Mouse (Mus musculus) kidney, adult 18-20 months (tissue): ENCODE measurements around the gene Spred2.
A peak's percentile ranks its signal among the peaks of the same experiment; 100 is the strongest.

Experiments used
- DNase-seq: peaks from one replicate; pipeline ENCODE4 v3.0.0; 2021

Gene Spred2

DNA sequence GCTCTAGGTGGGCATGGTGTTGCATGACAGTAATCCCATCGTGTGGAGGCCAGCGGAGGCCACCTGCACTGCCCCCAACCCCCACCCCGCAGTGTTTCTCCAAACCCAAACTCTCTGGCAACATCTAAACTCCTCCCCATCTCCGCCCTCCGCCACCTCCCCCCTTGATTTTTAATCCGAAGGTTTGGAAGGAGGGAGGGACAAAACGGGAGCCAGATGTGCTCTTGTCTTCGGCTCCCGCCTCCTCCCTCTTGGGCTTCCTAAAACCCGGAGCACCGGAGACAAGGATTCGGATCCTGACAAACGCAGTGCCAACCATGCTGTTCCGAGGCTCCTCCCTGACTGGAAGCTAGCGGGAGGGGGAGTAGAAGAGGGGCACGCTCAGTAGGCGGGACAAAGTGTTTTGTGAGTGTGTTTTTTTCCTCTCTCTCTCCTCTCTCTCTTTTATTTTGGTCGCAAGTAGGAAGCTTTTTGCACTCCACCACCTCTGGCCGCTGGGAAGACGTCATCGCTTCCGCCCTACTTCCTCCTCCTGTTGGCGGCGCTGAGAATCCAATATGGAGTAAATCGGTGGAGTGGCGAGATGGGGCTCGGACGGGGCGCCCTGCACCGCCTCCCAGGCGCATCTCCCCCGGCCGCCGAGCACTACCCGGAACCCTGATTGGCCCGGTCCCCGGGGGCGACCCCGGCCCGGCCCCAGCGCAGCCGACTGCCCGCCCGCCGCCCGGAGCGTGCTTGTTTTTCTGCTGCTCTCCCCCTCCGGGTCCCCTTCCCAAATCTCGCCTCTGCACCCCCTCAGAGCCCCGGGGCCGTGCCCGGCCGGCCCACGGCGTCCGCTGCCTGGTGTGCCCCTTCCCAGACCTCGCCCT lies at the start of gene Spred2:
Gene Spred2 (plus strand): TSS at position 488 of the 869 bp plus-strand sequence.
- peak; percentile 91 for DNase-seq

DNA sequence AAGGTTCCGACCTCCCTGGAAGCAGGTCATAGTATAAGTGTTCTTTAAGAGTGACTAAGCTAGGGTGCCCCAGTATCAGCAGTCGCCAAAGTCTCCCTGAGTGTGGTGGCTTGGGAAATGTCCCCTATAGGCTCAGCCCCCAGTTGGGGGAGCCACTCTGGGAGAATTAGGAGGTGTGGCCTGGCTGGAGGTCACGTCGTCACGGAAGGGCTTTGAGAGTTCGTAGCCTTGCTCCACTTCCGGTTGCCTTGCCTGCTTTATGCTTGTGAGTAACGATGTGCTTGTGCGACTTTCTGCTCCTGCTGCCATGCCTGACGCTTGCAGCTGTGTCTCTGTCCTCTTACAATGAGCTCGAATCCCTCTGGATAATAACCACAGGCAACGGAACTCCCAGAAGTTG lies 48.6 kb upstream of the Spred2 start:
- no peak for DNase-seq

DNA sequence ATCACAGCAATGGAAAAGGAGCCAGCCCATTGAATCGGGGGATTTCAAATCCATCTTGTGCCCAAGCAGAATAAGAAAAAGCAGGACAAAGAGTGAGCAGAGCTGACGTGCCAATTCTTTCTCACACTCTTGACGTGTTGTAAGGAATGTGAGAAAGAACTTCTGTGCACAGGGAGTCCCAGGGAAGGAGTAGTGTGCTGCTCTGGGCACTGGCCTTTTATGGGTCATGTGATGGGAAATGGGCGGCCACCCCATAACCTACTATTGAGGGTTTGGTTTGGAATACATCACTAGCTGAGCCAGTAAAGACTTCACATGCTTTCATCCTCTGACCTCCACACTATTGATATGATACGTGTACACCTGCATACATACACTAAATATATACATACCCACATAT lies 48.2 kb upstream of the Spred2 start:
- no peak for DNase-seq

DNA sequence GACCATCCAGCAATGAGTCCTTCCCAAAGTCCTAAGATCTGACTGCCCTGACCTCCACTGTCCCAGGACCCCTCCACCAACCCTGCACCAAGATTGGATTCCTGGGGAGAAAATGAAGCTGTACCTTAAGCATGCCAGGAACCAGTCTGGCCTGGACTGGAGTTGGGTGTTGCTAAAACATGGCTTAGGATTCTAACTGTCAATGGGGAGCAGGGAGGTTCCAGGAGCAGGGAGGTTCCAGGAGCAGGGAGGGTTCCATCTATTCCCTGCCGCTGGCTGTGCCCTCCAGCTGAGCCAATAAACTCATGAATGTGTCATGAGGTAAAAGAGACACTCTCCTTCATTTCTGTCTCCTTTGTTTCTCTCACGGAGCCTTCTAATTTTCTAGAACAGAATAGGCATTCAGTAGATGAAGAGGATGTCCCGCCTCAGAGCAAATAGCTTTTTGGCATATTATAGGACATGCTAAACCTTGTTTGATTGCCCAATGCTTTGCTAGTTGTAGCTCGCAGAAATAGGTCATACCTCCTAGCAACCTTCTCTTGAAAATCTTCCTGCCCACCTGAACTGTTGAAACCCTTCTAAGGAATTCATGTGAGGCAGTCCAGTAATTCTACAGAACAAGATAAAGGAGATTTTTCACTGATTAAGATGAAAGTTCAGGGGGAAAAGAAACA lies 46.8 kb upstream of the Spred2 start:
- DNase-seq = no peak

DNA sequence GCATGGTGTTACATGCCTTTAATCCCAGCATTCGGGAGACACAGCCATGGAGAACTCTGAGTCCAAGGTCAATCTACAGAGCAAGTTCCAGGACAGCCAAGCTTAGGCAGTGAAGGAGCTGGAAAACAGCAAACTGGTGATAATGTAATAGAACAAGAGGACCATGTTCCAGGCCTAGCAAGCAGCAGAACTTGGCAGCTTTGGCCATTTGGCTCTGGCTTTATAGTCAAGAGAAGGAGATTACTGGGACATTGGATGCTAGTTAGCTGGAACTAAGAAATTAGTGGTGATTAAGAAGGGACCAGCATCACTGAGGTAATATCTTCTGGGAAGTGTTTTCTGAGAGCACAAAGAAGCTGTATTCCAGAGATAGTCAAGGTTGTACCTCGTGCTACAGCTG lies 42.8 kb upstream of the Spred2 start:
- no peak for DNase-seq

DNA sequence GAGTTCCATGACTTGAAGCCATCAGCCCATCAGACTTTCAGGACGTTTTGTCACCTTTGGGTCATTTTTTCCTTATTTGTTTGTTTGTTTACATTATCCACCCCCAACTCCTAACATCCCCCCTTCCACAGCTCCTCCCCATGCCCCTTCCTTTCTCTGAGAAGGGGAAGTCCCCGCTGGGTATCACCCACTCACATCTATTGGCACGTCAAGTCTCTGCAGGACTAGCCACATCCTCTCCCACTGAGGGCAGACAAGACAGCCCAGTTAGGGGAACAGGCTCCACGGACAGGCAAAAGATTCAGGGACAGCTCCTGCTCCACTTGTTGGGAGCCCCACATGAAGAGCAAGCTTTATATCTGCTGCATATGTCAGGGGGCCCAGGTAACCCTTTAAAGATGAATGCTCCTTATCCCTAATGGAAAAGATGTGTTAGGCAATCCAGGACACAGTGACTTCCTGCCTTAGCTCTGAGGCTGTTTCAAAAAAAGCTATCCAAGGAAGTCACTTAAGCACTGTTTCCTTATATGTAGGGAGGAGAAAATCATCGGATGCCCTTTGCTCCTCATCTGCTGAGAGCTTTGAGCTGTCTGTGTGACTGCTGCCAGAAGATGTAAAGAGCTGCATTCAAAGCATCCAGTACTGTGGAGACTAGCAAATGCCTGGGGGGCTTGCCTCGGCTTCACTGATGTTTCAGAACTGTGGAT lies 33.3 kb upstream of the Spred2 start:
- no peak for DNase-seq

DNA sequence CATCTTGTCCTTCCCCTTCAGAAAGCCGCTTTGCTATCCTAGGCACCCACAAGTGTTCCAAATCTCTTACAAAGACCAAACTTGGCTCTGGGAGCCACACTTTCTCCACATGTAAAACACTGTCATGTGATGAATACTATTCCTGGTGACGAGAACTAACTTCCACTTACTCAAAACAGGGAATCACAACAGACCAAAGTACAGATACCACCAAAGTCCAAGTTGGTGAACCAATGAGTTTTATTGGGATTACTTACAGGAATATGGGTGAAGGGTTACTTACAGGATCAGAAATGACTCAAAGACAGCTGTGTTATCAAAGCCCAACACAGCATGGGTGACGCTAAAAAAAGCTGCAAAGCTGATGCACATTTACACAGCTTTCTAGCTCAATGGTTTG lies 30.9 kb upstream of the Spred2 start:
- no peak for DNase-seq

DNA sequence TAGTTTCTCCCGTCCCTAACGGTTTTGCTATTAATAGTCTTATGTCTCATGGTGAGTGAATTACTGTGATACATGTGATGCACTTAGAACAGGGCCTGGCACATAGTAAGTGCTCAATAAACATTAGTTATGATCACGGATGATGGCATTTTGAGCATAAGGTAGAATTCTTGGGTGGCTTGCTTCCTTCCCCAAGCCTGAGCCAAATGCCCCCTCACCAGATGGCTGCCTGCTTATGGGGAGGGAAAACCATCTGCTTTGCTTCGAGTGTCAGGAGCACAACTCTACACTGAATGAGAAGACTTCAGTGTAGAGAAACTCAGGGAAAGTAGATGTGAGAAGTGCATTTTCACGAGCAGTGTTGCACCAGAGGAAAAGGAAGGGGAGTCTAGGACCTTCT lies 24.6 kb upstream of the Spred2 start:
- no peak for DNase-seq

DNA sequence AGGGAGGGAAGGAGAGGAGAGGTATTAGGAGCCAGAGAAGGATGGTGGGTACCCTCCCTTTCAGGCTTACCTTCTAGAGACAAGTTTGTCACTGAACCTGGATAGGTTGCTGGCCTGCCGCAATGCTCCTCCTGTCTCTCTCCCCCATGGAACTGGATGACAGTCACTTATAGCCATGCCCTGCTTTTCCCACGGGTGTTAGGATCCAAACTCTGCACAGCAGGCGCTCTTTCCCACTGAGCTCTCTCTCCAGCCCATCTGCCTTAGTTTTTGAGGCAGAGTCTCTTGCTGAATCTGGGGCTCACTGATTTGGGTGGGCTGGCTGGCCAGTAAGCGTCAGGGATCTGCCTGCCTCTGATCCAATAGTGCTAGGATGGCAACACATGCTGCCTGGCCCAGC lies 23.5 kb upstream of the Spred2 start:
- no peak for DNase-seq

DNA sequence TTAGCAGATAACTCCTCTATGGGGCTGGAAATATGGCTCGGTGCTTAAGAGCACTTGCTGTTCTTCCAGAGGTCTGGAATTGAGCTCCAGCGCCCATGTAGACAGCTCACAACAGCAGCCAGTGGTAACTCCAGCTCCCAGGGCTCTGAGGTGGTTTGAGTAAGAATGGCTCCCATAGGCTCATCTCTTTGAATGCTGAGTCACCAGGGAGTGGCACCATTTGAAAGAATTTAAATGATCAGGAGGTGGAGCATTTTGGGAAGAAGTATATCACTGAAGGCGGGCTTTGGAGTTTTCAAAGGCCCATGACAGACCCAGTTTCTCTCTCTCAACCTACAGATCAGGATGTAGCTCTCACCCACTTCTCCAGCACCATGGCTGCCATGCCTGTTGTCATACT lies 13.0 kb upstream of the Spred2 start:
- no peak for DNase-seq

DNA sequence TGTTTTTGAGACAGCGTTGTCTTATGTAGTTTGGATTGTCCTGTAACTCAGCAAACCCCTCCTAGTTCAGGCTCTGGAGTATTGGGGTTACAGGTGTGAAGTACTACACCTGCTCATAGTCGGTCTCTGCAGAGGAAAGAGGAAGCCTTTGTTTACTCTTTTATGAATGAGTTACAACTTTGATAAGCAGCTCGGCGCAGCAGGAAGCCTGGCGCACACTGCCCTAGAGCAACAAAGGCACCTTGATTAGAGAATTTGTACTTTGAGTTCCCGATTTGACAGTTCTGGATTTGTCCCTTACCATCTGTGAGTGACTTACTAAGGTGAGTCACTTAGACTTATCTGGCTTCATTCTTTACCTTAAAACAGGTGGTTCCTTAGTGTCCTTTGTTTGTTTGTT lies 12.0 kb upstream of the Spred2 start:
- DNase-seq = no peak

DNA sequence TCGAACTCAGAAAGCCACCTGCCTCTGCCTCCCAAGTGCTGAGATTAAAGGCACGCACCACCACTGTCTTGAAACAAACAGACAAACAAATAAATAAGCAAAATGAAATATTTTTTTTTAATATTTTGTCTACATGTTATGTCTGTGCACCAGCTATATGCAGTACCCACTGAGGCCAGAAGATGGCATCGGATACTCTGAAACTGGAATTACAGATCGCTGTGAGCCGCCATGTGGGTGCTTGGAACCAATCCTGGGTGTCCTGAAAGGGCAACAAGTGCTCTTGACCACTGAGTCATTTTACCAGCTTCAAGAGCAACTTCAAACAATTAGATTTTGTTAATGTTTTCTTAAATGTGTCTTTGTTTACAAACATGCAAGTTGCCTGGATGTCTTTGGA lies 11.5 kb upstream of the Spred2 start:
- no peak for DNase-seq

DNA sequence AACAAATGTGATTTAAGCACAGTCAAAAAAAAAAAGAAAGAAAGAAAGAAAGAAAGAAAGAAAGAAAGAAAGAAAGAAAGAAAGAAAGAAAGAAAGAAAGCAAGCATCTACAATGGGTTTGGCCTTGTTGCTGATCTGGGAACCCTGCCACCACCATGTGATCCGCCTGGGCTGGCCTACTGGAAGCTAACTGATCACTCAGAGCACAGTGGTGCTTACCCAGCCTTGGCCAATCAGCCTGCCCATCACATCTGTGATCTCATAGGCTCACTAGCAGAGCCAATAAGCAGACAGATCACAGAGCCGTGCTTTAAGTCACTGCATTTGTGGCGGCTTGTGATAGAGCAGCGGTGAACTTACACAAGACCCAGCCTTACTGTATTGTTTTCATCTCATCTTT lies 10.4 kb upstream of the Spred2 start:
- peak; percentile 27 for DNase-seq

DNA sequence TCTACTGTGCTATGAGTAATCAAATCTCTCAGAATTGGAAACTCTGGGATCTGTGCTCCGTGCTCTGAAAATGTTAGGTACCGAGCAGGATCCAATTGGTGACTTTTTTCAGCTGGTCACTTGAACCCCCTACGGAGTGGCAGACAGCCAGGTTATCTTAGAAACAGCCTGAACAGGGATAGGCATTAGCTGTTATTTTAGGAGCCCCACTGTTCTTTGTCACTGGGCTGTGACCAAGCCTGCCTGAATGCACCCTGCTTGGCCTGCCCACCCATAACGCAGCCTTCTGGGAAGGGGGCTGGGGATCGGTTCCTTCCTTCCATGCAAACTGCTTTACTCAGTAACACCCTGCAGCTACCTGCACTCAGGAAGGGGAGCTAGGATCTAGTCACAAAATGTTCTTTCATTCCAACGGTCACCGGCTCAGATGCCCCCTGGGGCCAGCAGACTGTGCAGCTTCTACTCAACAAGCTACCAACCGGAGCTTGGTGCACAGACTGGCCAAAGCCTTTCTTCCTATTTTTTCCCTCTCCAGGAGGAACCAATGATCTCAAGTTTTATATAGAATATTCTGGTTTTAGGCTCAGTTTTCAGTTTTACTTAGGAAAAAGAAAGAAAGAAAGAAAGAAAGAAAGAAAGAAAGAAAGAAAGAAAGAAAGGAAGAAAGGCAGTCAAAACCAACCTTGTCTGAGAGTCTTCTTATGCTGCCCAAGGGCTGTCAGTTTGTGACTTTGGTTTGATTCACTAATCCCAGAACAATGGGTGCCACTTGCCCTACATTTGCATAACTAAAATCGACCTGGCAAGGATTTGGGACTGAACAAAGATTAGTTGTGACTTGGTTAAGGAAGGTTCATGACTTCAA lies 6.6 kb upstream of the Spred2 start:
- no peak for DNase-seq

DNA sequence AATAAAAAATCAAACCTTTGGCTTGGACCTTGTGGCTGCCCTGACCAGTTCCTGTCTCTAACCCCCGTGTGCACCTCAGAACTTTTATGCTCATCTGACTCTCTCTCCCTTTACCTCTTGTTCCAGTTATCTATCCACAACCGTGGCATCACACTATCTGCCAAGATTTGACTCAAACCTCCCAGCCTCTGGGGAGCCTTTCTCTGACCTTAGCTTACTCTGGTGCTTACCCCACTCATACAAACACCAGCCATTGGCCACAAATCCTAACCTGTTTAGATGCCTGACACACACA lies 6.0 kb upstream of the Spred2 start:
- no peak for DNase-seq

DNA sequence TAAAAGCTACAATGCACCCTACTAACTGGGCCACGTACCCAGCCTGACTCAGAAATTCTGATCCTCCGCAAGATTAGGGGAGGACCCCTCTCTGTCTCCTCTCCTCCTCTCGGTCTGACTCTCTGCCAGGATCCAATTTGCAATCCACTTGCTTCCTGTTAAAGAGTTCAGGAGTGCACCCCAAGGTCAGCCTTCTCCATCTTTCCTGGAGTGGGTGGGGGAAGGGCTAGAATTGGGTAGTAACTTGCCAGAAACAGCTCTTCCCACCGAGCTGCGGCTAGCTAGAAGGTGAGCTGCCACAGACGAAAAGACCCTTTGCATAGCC lies 4.8 kb upstream of the Spred2 start:
- DNase-seq = no peak

DNA sequence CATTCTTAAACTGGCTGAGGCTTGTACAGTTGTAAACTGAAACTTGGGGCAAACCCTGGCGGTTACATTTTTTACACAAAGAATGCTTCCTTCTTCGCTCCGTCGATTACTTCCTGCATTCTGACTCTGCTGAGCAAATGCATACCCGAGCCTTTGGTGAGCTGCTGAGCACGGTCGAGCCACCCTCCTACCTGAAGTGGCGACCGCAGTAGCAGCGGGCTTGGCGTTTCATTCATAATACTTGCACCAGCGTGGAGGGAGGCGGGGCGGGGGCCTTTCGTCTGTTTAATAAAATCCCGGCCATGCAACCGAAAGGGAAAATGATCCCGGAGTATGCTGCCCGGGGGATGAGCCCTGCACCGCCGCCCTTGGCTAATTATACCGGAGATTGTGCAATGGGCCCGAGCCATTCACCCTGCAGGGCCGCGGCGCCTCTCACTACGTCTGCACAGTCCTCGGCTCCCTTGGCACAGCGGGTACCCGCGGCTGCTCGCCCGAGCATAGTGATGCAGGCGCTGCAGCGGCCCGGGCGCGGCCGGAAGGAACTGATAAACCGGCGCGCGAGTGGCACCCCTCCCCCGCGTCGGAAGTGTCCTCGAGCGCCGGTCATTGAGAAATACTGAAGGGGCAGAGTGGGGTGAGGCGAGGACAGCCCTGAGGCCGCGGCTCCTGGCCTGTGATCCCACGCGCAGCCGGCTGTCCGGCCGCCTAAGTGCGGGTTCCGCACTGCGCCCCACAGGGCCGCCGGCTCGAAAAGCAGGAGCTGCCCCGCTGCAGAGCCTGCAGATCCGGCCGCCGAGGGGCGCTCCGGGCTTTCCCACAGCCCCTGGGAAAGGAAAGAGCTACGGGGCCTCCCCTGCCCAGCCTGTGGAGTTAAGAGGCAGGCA lies 4.1 kb upstream of the Spred2 start:
- peak; percentile 90 for DNase-seq

DNA sequence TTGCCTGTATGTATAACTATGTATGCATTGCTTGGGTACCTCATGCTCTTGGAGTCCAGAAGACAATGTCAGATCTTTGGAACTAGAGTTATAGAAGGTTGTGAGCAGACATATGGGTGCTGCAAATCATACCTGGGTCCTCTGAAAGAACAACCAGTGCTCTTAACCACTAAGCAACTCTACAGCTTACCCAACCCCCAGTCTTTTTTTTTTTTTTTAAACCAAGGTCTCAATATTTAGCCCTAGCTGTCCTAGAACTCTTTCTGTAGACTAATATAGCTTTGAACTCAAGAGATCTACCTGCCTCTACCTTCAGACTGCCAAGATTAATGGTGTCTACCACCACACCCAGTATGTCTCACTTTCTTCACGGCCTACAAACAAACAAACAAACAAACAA lies 2.5 kb upstream of the Spred2 start:
- no peak for DNase-seq

DNA sequence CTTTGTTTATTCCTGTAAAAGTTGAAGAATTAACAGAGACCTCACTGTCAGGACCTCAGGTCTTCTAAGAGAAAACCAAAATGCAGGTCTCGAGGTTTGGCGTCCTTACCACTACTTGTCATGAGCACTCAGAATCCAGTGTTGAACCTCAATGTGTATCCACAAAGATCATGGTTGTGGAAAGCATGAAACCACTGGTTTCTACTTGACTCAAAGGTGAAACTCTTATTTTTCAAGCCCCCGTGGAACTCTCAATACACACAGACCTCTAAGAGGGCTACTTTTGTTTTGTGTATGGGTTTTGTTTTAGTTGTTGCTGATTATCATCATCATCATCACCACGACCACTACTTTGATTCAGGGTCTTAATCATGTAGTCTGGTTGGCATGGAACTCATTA lies 2.0 kb upstream of the Spred2 start:
- no peak for DNase-seq

DNA sequence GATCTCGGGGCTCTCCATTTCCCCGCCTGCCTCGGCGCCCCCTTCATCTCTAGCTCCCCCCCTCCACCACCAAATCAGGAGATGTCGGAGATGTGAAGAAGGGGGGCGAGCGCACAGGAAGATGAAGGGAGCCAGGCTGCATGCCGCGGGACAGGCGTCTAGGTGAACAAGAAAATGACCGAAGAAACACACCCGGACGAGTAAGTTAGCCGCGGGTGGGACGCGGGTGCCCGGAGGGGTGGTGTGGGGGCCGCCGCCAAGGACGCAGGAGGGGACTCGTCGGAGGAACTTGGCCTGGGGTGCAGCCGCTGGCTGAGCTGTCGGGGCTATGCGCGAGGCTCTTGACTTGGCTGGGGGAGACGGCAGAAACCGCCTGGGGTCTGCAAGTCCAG lies 578 bp downstream of the Spred2 start:
- peak; percentile 70 for DNase-seq

DNA sequence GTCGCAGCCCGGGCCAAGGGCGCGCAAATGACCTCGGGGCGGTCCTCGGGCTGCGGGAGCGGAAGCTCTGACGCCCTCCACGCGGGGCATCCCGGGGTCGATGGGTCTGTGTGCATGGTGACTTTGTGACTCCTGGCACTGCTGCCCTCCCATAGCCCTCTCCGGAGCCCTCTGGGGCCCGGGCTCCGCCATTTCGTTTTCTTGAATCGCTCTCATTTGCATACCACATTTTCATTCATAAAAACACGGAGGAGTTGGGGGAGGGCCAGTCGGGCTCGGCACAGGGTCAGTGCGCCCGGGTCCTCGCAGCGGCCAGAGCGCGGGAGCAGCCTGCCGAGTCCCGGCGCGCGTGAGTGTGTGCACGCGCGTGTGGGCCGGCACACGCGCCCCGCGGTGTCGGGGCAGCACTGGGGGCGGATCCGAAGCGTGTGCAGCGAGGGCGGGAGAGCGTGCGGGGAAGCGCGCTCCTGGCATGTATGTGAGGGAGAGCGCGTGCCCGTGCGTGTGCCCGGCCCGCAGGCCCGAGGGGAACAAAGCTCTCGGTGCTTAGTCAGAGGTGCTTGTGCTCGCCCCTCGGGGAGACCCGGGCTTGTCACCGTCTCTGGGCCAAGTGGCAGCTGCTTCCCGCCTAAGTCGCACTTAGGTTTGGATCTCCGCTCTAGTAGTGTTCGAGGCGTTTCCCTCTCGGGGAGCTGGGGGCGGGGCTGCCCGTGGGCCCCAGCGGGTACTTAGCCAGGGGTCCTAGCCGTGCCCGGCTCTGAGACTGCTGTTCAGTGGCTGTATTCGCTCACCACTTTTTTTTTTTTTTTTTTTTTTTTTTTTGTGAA lies 1.2 kb downstream of the Spred2 start:
- DNase-seq = peak; percentile 84
